Mouse (Mus musculus): ENCODE measurements around the gene Iqce. TPM values are rescaled to one million over a fixed set of nuclear protein-coding genes. Genes with fewer than 3 reads are reported as not detected.

Gene Iqce
- polyA plus RNA-seq, 1 experiment, result 27.9 TPM

GRCm38 (mm10) chr5:140663621-140664180 is 38.5 kb downstream of the Iqce start:
- TF ChIP-seq CTCF (IDR thresholded peaks at IDR 0.05; ENCODE audit: borderline replicate concordance, insufficient read depth, low read length), result peak; percentile 64
- TF ChIP-seq POLR2A (IDR thresholded peaks at IDR 0.05; ENCODE audit: low read depth, low read length), result no peak
- Histone ChIP-seq H3K4me3 (ENCODE audit: insufficient read depth, low read length) (no peak overlapping the region), H3K4me1 (ENCODE audit: control insufficient read depth, insufficient read depth, low read length) (peaks cover 2% of the 10 kb centered on the region; the same call in 1 of the 2 replicates), H3K27ac (ENCODE audit: insufficient read depth, low read length) (no peak overlapping the region)

GRCm38 (mm10) chr5:140662741-140663592 is 39.2 kb downstream of the Iqce start:
- Histone ChIP-seq H3K4me1 (ENCODE audit: control insufficient read depth, insufficient read depth, low read length) (peaks cover 2% of the 10 kb centered on the region; the same call in 1 of the 2 replicates), H3K4me3 (ENCODE audit: insufficient read depth, low read length) (no peak overlapping the region), H3K27ac (ENCODE audit: insufficient read depth, low read length) (no peak overlapping the region)
- TF ChIP-seq CTCF (IDR thresholded peaks at IDR 0.05; ENCODE audit: borderline replicate concordance, insufficient read depth, low read length) (no peak), POLR2A (IDR thresholded peaks at IDR 0.05; ENCODE audit: low read depth, low read length) (no peak)

- Histone ChIP-seq H3K27ac (ENCODE audit: insufficient read depth, low read length) (no peak overlapping the region), H3K4me3 (ENCODE audit: insufficient read depth, low read length) (no peak overlapping the region), H3K4me1 (ENCODE audit: control insufficient read depth, insufficient read depth, low read length) (peaks cover 2% of the 10 kb centered on the region; the same call in 1 of the 2 replicates)
- no peak for TF ChIP-seq POLR2A (IDR thresholded peaks at IDR 0.05; ENCODE audit: low read depth, low read length)
- TF ChIP-seq CTCF (IDR thresholded peaks at IDR 0.05; ENCODE audit: borderline replicate concordance, insufficient read depth, low read length), result no peak
These were observed 40.1 kb downstream of the Iqce start for GRCm38 (mm10) chr5:140661875-140662643.

- no peak overlapping the region for H3K4me3 ChIP-seq (ENCODE audit: insufficient read depth, low read length)
- no peak for TF ChIP-seq POLR2A (IDR thresholded peaks at IDR 0.05; ENCODE audit: low read depth, low read length)
- TF ChIP-seq CTCF (IDR thresholded peaks at IDR 0.05; ENCODE audit: borderline replicate concordance, insufficient read depth, low read length), result no peak
- peaks cover 2% of the 10 kb centered on the region; the same call in 1 of the 2 replicates for H3K4me1 ChIP-seq (ENCODE audit: control insufficient read depth, insufficient read depth, low read length)
- H3K27ac ChIP-seq (ENCODE audit: insufficient read depth, low read length), result no peak overlapping the region
These were observed 40.8 kb downstream of the Iqce start for GRCm38 (mm10) chr5:140661427-140661826.

GRCm38 (mm10) chr5:140660398-140660797 is 41.8 kb downstream of the Iqce start:
- H3K4me3 ChIP-seq (ENCODE audit: insufficient read depth, low read length), result no peak overlapping the region
- H3K4me1 ChIP-seq (ENCODE audit: control insufficient read depth, insufficient read depth, low read length), result peaks cover 2% of the 10 kb centered on the region; the same call in 1 of the 2 replicates
- TF ChIP-seq POLR2A (IDR thresholded peaks at IDR 0.05; ENCODE audit: low read depth, low read length) (no peak), CTCF (IDR thresholded peaks at IDR 0.05; ENCODE audit: borderline replicate concordance, insufficient read depth, low read length) (no peak)
- H3K27ac ChIP-seq (ENCODE audit: insufficient read depth, low read length), result no peak overlapping the region

- Histone ChIP-seq H3K27ac (ENCODE audit: insufficient read depth, low read length) (no peak overlapping the region), H3K4me1 (ENCODE audit: control insufficient read depth, insufficient read depth, low read length) (peaks cover 2% of the 10 kb centered on the region; the same call in 1 of the 2 replicates)
- TF ChIP-seq POLR2A (IDR thresholded peaks at IDR 0.05; ENCODE audit: low read depth, low read length) (no peak), CTCF (IDR thresholded peaks at IDR 0.05; ENCODE audit: borderline replicate concordance, insufficient read depth, low read length) (no peak)
These were observed 42.4 kb downstream of the Iqce start for GRCm38 (mm10) chr5:140659607-140660272.

GRCm38 (mm10) chr5:140654096-140654845 is 47.9 kb downstream of the Iqce start:
- TF ChIP-seq POLR2A (IDR thresholded peaks at IDR 0.05; ENCODE audit: low read depth, low read length), result no peak
- TF ChIP-seq CTCF (IDR thresholded peaks at IDR 0.05; ENCODE audit: borderline replicate concordance, insufficient read depth, low read length), result no peak
- no peak overlapping the region for H3K27ac ChIP-seq (ENCODE audit: insufficient read depth, low read length)
- 0 out of 2 replicates have a peak, but pooled peaks cover 2% of the 10 kb centered on the region for H3K4me1 ChIP-seq (ENCODE audit: control insufficient read depth, insufficient read depth, low read length)
- H3K4me3 ChIP-seq (ENCODE audit: insufficient read depth, low read length), result no peak overlapping the region

More at GRCm38 (mm10) chr5:140659607-140660272, 42.4 kb downstream of the Iqce start:
- no peak overlapping the region for H3K4me3 ChIP-seq (ENCODE audit: insufficient read depth, low read length)

- no peak overlapping the region for H3K4me3 ChIP-seq (ENCODE audit: insufficient read depth, low read length)
- 0 out of 2 replicates have a peak, but pooled peaks cover 2% of the 10 kb centered on the region for H3K4me1 ChIP-seq (ENCODE audit: control insufficient read depth, insufficient read depth, low read length)
- TF ChIP-seq CTCF (IDR thresholded peaks at IDR 0.05; ENCODE audit: borderline replicate concordance, insufficient read depth, low read length) (no peak), POLR2A (IDR thresholded peaks at IDR 0.05; ENCODE audit: low read depth, low read length) (no peak)
- no peak overlapping the region for H3K27ac ChIP-seq (ENCODE audit: insufficient read depth, low read length)
These were observed 49.6 kb downstream of the Iqce start for GRCm38 (mm10) chr5:140652587-140652986.

All from embryonic fibroblast, embryonic 13.5 days (primary cell).